Mouse (Mus musculus): ENCODE measurements around the gene Olfr64.

Gene Olfr64

DNA sequence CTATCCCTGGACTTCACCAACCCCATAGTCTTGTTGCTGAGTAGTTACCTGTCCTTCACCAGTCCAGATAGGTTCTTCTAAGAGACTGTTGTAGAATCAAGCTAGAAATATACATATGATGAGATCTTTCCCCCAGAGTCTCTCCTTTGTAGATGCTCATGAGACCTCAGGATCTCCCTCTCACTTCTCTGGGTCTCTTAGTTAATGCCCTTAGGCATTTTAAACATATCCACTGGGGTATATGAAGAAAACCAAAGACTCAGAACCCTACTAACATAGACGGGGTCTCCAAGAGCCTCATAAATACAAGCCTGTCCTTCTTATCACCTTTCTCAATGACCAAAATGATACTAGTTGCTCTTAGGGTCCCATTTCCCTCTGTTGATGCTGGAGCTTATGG, at the start of gene Olfr64:
Gene Olfr64 (minus strand): TSS at position 101 of the 400 bp plus-strand sequence.
- DNase-seq (ENCODE audit: low read depth): no peak

- DNase-seq (ENCODE audit: low read depth): peak; percentile 59
These were observed 48.4 kb upstream of the Olfr64 start for GRCm38 (mm10) chr7:103942730-103943129.

- no peak for DNase-seq (ENCODE audit: low read depth)
These were observed 40.0 kb upstream of the Olfr64 start, which contains the start of gene Olfr632 for GRCm38 (mm10) chr7:103934264-103934663. Gene Olfr632, plus strand, starts transcription at chr7:103934347.

DNA sequence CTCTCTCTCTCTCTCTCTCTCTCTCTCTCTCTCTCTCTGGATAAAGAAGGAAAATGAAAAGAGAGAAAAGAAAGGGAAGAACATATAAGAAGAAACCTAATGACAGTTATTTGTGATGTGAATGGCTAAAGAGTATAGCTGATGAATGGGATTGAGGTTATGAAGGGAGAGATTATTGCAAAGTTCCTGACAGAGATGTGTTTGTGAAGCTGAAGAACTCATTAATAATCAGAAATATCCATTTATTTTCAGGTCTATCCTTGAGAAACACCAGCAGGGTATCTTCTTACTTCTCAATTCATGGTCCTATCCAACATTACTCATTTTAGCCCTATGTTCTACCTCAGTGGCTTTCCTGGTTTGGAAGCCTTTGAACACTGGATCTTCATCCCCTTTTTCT, 34.2 kb upstream of the Olfr64 start, which contains the start of gene Olfr631:
Gene Olfr631 (plus strand): TSS at position 301 of the 400 bp plus-strand sequence.
- DNase-seq (ENCODE audit: low read depth): no peak

GRCm38 (mm10) chr7:103915338-103915737, 21.1 kb upstream of the Olfr64 start:
- no peak for DNase-seq (ENCODE audit: low read depth)

- DNase-seq (ENCODE audit: low read depth): peak; percentile 2
These were observed 18.8 kb upstream of the Olfr64 start for GRCm38 (mm10) chr7:103912969-103913511.

GRCm38 (mm10) chr7:103910047-103910446, 15.8 kb upstream of the Olfr64 start:
- no peak for DNase-seq (ENCODE audit: low read depth)

GRCm38 (mm10) chr7:103903187-103903586, 8.9 kb upstream of the Olfr64 start, which contains the start of gene Olfr65:
Gene Olfr65, plus strand, starts transcription at chr7:103903487.
- no peak for DNase-seq (ENCODE audit: low read depth)

GRCm38 (mm10) chr7:103886152-103886551, 8.1 kb downstream of the Olfr64 start, which contains the start of gene Olfr66:
Gene Olfr66, minus strand, starts transcription at chr7:103886252.
- DNase-seq (ENCODE audit: low read depth): no peak

- DNase-seq (ENCODE audit: low read depth): no peak
These were observed 17.2 kb downstream of the Olfr64 start for GRCm38 (mm10) chr7:103877093-103877492.

DNA sequence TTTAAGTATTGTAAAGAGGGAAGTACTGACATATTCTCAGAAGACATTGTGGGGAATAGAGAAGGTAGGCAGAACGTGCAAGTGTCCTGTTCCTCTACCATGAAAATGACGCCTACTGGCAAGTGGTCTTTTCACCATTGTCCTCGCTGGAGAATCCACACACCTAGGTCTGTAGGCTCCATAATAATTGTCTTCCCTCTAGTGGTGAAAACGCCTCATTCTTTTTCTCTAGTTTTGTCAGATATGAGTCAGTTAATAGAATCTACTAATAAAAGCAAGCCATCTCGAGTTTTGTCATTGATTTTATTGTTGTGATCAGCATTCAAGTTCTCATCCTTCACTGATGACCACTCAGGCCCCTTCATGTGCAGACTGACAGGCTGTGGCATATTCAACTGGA, 19.8 kb downstream of the Olfr64 start:
- DNase-seq (ENCODE audit: low read depth): no peak

DNA sequence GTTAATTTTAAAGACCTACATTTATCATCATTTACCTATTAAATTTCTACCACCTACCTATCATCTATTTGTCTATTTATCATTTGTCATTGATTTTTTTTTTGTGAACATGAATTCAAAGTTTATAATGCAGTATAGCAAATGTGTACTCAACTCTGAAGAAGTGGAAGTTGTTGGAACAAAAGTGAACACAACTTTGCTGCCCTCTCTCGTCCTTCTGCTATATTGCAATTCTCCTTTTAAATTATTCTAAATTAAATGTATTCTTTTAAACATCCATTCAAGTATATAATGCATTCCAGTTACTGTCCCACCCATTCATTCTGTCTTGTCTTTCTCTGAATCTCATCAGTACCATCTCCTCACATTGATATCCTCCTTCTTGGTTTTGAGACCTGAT, 21.2 kb downstream of the Olfr64 start:
- DNase-seq (ENCODE audit: low read depth): no peak

GRCm38 (mm10) chr7:103870667-103871066, 23.6 kb downstream of the Olfr64 start:
- DNase-seq (ENCODE audit: low read depth): no peak

DNA sequence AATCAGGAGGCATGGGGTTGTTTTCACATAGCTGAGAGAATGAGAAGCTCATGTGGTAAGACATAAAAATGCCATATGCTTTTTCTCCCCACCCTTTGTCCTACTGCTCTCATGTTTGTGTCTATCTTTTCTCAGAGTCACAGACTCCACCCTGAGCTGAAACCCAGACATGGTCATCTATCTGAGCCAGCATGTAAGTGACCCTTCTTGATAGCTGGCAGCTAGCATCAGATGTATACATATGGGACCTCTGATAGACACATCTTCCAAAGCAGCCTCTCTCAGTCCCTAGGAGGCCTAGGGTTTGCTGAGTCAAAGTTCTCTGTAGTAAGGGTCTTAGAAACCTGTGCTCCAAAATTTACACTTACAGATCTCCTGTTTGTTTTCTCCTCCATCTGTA, 28.6 kb downstream of the Olfr64 start:
- no peak for DNase-seq (ENCODE audit: low read depth)

DNA sequence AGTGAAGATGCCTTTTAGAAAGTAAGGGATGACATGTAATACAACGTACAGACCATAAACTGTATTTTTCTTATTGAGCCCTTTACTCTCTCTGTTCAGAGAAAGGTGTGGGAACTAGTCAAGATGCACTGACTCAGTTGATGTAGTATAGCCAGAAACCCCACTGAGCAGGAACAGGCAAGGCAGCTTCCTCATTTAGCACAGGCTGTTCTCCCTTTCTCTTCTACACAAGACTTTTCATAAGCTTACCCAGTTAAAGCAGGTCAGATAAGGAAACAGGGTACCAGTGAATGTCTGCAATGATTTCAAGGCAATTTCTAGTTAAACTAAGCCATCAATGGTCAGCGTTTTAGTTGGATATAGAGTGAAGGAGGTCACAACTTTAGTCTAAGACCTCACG, 32.8 kb downstream of the Olfr64 start:
- DNase-seq (ENCODE audit: low read depth): no peak

GRCm38 (mm10) chr7:103860855-103861254, 33.4 kb downstream of the Olfr64 start:
- no peak for DNase-seq (ENCODE audit: low read depth)

- DNase-seq (ENCODE audit: low read depth): no peak
These were observed 35.2 kb downstream of the Olfr64 start for GRCm38 (mm10) chr7:103859076-103859475.

DNA sequence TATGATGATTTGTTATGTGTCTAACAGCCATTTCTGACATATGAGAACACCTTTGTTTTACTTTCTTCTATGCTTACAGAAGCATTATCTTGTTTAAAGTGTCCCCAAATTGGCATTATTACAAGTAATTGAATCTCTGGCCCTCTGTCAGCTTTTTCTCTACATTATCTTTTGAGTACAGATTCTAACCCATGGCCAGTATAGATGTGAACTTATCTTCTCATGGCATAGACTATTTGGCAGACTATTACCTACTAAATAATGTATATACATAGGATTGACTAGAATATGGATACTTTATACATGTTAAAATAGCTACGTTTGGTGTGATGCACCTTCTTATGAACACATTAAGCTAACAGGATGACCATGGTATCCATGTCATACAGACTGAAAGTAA, 39.6 kb downstream of the Olfr64 start:
- DNase-seq (ENCODE audit: low read depth): no peak

DNA sequence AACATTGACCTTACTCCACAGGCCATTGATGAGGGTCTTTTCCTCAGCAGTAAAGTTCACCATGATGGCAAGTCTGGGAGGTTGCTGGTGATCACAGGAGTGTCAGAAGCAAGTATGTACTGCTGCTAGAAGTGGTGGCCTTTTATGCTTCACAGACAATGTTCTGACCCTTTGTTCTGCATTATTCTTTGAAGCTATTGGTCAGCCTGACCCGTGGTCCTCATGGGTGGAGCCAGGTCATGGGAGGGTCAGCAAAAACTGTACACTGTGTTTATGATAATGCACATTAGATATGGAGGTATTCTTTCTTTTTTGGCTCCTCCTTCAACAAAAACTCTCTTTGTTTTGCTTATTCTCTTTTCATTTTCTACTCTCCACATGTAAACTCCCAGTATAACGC, 41.2 kb downstream of the Olfr64 start, which contains the start of gene Hbb-y:
Gene Hbb-y (minus strand): TSS at position 127 of the 400 bp plus-strand sequence.
- DNase-seq (ENCODE audit: low read depth): no peak

- no peak for DNase-seq (ENCODE audit: low read depth)
These were observed 49.6 kb downstream of the Olfr64 start for GRCm38 (mm10) chr7:103844525-103845325.

- no peak for DNase-seq (ENCODE audit: low read depth)
These were observed 51.3 kb downstream of the Olfr64 start, which contains the start of gene Hbb-bh1 for GRCm38 (mm10) chr7:103843034-103843433. Gene Hbb-bh1, minus strand, starts transcription at chr7:103843164.

DNA sequence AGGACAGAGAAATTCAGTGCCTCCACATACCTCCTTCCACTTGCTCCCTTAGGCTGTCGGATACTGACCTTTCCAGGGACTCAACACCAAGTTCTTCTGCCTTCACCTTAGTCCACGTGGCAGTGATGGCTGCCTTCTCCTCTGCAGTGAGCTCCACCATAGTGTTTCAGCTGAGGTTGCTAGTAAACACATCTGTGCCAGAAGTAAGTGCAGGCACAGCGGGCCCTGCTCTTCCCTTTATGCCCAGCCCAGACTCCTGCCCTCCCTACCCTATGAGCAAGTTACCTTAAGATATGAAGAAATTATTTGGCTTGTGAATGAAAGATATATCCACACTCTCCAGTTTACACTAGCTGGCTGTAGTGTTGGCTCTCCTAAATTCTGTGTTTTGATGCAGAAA, 54.0 kb downstream of the Olfr64 start, which contains the start of gene Hbb-bh2:
Gene Hbb-bh2 (minus strand): TSS at position 253 of the 400 bp plus-strand sequence.
- no peak for DNase-seq (ENCODE audit: low read depth)
